In genomic region chr10:111010480-111011225, GRCm38 (mm10) we compare ENCODE assay signal across 7 mouse cellular contexts. TPM values are rescaled to one million over a fixed set of nuclear protein-coding genes. Genes with fewer than 3 reads are reported as not detected.
DNase-seq lines count a peak whose midpoint lies in the region; ATAC-seq and TF ChIP-seq lines count a peak whose summit lies in the region.

No protein-coding gene starts in this region.

- H3K9ac ChIP-seq in kidney, embryonic 16.5 days (replicated peaks; ENCODE audit: low read length), result peak overlapping the region; percentile 99

- ATAC-seq in kidney, embryonic 16.5 days (ENCODE audit: low FRiP score, low TSS enrichment), result no peak

- H3K27me3 ChIP-seq in E14TG2a.4 (ENCODE audit: insufficient read depth, low read length), result peaks cover 26% of the 10 kb centered on the region
- no peaks in the 10 kb centered on the region for H3K27me3 ChIP-seq in heart, embryonic 10.5 days (ENCODE audit: insufficient read depth, poor library complexity, severe bottlenecking)
- no peaks in the 10 kb centered on the region for H3K27me3 ChIP-seq in kidney, embryonic 16.5 days (ENCODE audit: insufficient read depth, low read length)

- peaks cover 3% of the 10 kb centered on the region; the same call in 1 of the 2 replicates for H3K9me3 ChIP-seq in E14TG2a.4 (ENCODE audit: low read length)
- H3K9me3 ChIP-seq in heart, embryonic 10.5 days, result no peaks in the 10 kb centered on the region
- no peaks in the 10 kb centered on the region for H3K9me3 ChIP-seq in kidney, embryonic 16.5 days (ENCODE audit: low read length)

- H3K36me3 ChIP-seq in E14TG2a.4 (ENCODE audit: insufficient read depth, low read length), result no peaks in the 10 kb centered on the region
- no peaks in the 10 kb centered on the region for H3K36me3 ChIP-seq in heart, embryonic 10.5 days
- no peaks in the 10 kb centered on the region for H3K36me3 ChIP-seq in kidney, embryonic 16.5 days (ENCODE audit: insufficient read depth, low read length)
- no peaks in the 10 kb centered on the region for H3K36me3 ChIP-seq in macrophage (ENCODE audit: inconsistent target)

- peak; percentile 46 for DNase-seq in 416B (ENCODE audit: low read depth)
- peak; percentile 64 to 73 for DNase-seq in cerebellum, postnatal 14 days
- DNase-seq in heart, embryonic 10.5 days (ENCODE audit: low spot score), result no peak
- DNase-seq in thymus, postnatal 0 days (ENCODE audit: low spot score), result peak; percentile 10

- H3K27ac ChIP-seq in heart, embryonic 10.5 days, result peak overlapping the region; percentile 99
- peak overlapping the region; percentile 98 for H3K27ac ChIP-seq in kidney, embryonic 16.5 days (ENCODE audit: low read length)
- peak overlapping the region; percentile 16; the same call in 1 of the 2 replicates for H3K27ac ChIP-seq in macrophage

- H3K79me2 ChIP-seq in macrophage (ENCODE audit: inconsistent target), result peaks cover 37% of the 10 kb centered on the region

- peak overlapping the region; percentile 81 for H3K4me2 ChIP-seq in kidney, embryonic 16.5 days (replicated peaks; ENCODE audit: low read depth, low read length)

- peaks cover 28% of the 10 kb centered on the region for H3K4me1 ChIP-seq in E14TG2a.4 (replicated peaks; ENCODE audit: low read depth, low read length)
- H3K4me1 ChIP-seq in heart, embryonic 10.5 days, result peaks cover 14% of the 10 kb centered on the region
- H3K4me1 ChIP-seq in kidney, embryonic 16.5 days (ENCODE audit: insufficient read depth, low read length), result peaks cover 6% of the 10 kb centered on the region

- H3K4me3 ChIP-seq in E14TG2a.4 (replicated peaks; ENCODE audit: low read length) (peak overlapping the region; percentile 89), macrophage (ENCODE audit: inconsistent target) (peak overlapping the region; percentile 73)
- peak overlapping the region; percentile 90 for H3K4me3 ChIP-seq in heart, embryonic 10.5 days
- peak overlapping the region; percentile 86 for H3K4me3 ChIP-seq in kidney, embryonic 16.5 days (ENCODE audit: low read length)

- under 1% methylated on average over 19 of the region's 19 CpGs for WGBS in heart, embryonic 10.5 days
- WGBS in kidney, embryonic 16.5 days, result under 1% methylated on average over 19 of the region's 19 CpGs
- WGBS in macrophage (ENCODE audit: missing documents), result 1% methylated on average over 14 of the region's 19 CpGs

- no peak for TF ChIP-seq CTCF in E14TG2a.4 (conservative IDR thresholded peaks at IDR 0.05; ENCODE audit: low read length)

RNA-seq across cellular contexts. Expression of gene Zdhhc17, which starts 0.7 kb away (rescaled TPM):
- 20.9 and 21.7 TPM in 2 replicates for polyA plus RNA-seq in heart, embryonic 10.5 days (2016; fragmentation: Nextera tagmentation; extraction: Ambion mirVana)
- polyA plus RNA-seq in kidney, embryonic 16.5 days (2015; fragmentation: Nextera tagmentation; extraction: Ambion mirVana), result 28.1 and 30.0 TPM in 2 replicates
- total RNA-seq in macrophage (2018; cell fraction: chromatin; rRNA removed), result 100 to 1,000 TPM in 4 of 26 experiments, 10 to 100 TPM in 22; 45.1 to 112 (median 85.8) TPM
- 10 to 100 TPM in 15 of 26 experiments, 1 to 10 TPM in 11; 6.0 to 14.8 (median 10.5) TPM for total RNA-seq in macrophage (2018; cell fraction: cytosol; rRNA removed)
- total RNA-seq in macrophage (2018; cell fraction: nucleus; rRNA removed), result 10 to 100 TPM; 21.3 to 80.1 (median 44.7) TPM
- polyA plus RNA-seq in macrophage (2018), result 8.6 to 11.9 TPM (median 11.5 TPM) in 3 replicates
- 17.3 and 21.2 TPM in 2 replicates for polyA plus RNA-seq in thymus, postnatal 0 days (2015; fragmentation: Nextera tagmentation; extraction: Ambion mirVana)

Comparison
In these comparisons a context has a peak if more than half of its experiments do, and no peak if none do; other contexts are left out.
1. H3K27ac ChIP-seq: peak in every context shown above with its lines; median percentile 99 in heart, embryonic 10.5 days; 98 in kidney, embryonic 16.5 days; 16 in macrophage.